Mouse (Mus musculus) cerebellum, adult (tissue): ENCODE measurements around the gene Ptgfr.

ENCODE experiments used
- ATAC-seq: cut with Nextera tagmentation; 2 replicates; pipeline ENCODE4 v1.9.2; 2017; ENCODE audit warnings: mild to moderate bottlenecking, moderate library complexity, mixed read lengths; ENCODE audit not compliant: insufficient number of reproducible peaks, low FRiP score, low TSS enrichment

The Ptgfr gene

DNA sequence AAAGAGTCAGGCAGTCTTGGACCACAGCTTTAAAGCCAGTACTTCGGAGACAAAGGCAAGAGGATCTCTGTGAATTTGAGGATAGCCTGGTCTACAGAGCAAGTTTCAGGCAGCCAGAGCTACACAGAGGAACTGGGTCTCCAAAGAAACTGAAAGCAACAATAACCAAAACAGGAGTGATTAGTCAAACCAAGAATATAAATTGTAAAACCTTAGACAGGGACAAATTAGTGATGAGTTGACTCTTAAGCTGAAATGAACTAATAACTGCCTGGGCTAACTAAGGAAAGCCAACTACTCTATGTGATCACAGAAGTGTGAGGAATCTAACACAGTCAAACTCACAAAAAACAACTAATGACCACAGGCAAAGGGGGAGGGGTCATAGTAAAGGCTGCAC lies 88.9 kb downstream of the Ptgfr start:
- ATAC-seq, result no peak
